Mouse (Mus musculus): Measurements from ENCODE around the gene Pomgnt2.

GRCm38 (mm10) chr9:122010751-122011150, 13.8 kb upstream of the Pomgnt2 start:
- TF ChIP-seq EP300 (optimal IDR thresholded peaks at IDR 0.05) (no peak), CTCF (IDR thresholded peaks at IDR 0.05; ENCODE audit: low read depth) (no peak)
